Mouse (Mus musculus) MEL (cell line): Measurements from ENCODE around the gene Macf1.

ENCODE experiments used
- CTCF ChIP-seq, 3 experiments: IDR thresholded peaks in 2 of 3; conservative IDR thresholded peaks in 1 of 3; 2 replicates each; pipeline ENCODE4 v1.5.1; 2011 to 2012; ENCODE audit warnings: low read length in 3 of 3, low read depth in 2 of 3, mild to moderate bottlenecking in 2 of 3, improper control_type of control experiment in 1 of 3, inconsistent platforms in 1 of 3, mixed read lengths in 1 of 3, moderate library complexity in 1 of 3; ENCODE audit not compliant: control insufficient read depth in 1 of 3, insufficient read depth in 1 of 3, poor library complexity in 1 of 3, severe bottlenecking in 1 of 3
- EP300 ChIP-seq, 2 experiments: IDR thresholded peaks; 2 replicates each; pipeline ENCODE4 v1.6.1; 2011; ENCODE audit warnings: improper control_type of control experiment in 2 of 2, low read length in 2 of 2, low read depth in 1 of 2, mild to moderate bottlenecking in 1 of 2
- MYC ChIP-seq: IDR thresholded peaks from 2 replicates; pipeline ENCODE4 v1.6.1; 2011; ENCODE audit warnings: low read depth, mild to moderate bottlenecking, low read length, improper control_type of control experiment, moderate library complexity
- POLR2A ChIP-seq, 2 experiments: IDR thresholded peaks; 2 replicates each; pipeline ENCODE4 v1.6.1; 2011 to 2012; ENCODE audit warnings: low read length in 2 of 2, mild to moderate bottlenecking in 2 of 2, control low read depth in 1 of 2, improper control_type of control experiment in 1 of 2, low read depth in 1 of 2, moderate library complexity in 1 of 2; ENCODE audit not compliant: control insufficient read depth in 1 of 2, insufficient read depth in 1 of 2, poor library complexity in 1 of 2
- RCOR1 ChIP-seq: IDR thresholded peaks from 2 replicates; pipeline ENCODE4 v1.6.1; 2012; ENCODE audit warnings: low read depth, mild to moderate bottlenecking, inconsistent platforms, low read length, improper control_type of control experiment
- USF1 ChIP-seq: IDR thresholded peaks from 2 replicates; pipeline ENCODE4 v1.6.1; 2014; ENCODE audit warnings: low read depth, mild to moderate bottlenecking, inconsistent platforms, low read length, improper control_type of control experiment, moderate library complexity

- no peak for TF ChIP-seq USF1
- no peak for TF ChIP-seq CTCF (IDR thresholded peaks at IDR 0.05 in 2 of 3, conservative IDR thresholded peaks at IDR 0.05 in 1 of 3; ENCODE audit: control insufficient read depth in 1 of 3, insufficient read depth in 1 of 3, low read depth in 2 of 3, low read length in 3 of 3, poor library complexity in 1 of 3, severe bottlenecking in 1 of 3)
- TF ChIP-seq RCOR1 = no peak
- no peak for TF ChIP-seq MYC
- no peak for TF ChIP-seq POLR2A (IDR thresholded peaks at IDR 0.05; ENCODE audit: control insufficient read depth in 1 of 2, insufficient read depth in 1 of 2, low read depth in 1 of 2, low read length in 2 of 2, poor library complexity in 1 of 2)
- no peak for TF ChIP-seq EP300 (IDR thresholded peaks at IDR 0.05; ENCODE audit: low read depth in 1 of 2, low read length in 2 of 2)
These were observed 49.7 kb downstream of the Macf1 start for GRCm38 (mm10) chr4:123634436-123634835.
